Mouse (Mus musculus) B cell, adult 2 months (primary cell): Measurements from ENCODE around the gene Zfp672.
"Not testable (repeated sequence)": the region's sequence is repeated elsewhere in the genome, so short reads cannot be mapped to it uniquely, and the experiment has no call there.

Experiments
- DNase-seq, 2 experiments: peaks; one replicate each; pipeline ENCODE4 v3.0.0; 2022

Zfp672 gene

DNA sequence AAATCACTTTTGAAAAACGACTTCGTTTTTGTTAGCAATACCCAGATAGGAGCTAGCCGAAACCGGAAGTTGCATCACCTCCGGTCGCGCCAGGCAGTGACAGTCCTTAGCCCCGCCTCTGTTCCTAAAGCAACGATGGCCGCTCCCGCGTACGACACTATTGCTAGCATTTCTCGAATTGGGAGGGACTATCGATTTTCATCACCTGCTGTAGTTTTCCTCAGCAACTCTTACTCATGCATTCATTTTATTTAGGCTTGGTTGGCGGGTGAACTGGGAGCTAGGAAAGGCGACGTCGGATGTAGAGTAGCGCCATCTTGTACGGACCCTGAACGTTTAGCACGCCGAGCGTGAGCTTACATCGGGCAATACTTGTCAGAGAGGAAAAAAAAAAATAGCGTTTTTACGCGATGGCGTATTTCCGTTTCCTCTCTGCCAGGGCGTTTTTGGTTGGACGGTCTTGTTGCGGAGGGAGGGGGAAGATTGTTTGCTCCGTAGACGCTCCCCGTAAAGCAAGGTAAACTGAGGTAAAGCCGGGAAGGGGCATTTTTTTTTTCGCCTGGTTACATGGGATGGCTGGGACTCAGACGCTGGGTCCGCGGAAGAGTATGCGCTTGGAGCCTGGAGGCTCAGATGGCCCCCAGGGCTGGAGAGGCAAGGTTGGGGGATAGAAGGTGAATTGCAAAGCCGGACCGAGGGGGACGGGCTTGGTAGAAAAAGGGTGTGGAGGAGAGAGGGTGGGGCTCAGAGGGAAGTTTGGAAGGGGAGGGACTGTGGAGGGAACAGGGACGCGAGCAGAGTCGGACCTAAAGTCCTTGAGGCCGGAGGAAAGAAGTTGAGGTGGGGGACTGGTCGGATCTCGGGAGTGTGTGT lies at the start of gene Zfp672, which contains the start of gene Sh3bp5l:
Gene Zfp672 (minus strand): TSS at position 64 of the 873 bp plus-strand sequence.
Gene Sh3bp5l (plus strand): TSS at position 449 of the 873 bp plus-strand sequence.
- peak; percentile 90 to 92 for DNase-seq

DNA sequence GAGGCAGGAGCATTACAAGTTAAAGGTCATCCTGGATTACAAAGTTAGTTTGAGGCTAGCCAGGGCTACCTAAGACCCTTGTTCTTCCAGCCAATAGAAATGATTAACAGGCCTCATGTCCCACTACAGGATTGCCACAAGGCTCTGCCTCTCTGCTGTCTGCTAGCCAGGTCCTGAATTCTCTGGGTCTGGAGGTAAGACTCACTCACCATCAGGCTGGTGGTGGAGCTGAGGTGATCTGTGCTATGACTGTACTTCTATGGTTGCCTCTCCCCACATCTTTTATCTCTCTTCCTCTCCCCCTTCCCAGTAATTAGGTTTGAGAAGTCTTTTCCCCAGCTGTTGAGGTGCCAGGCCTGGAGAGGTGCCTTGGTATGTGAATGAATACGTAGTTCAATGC lies 49.4 kb upstream of the Zfp672 start:
- DNase-seq, result no peak

GRCm38 (mm10) chr11:58378763-58379278 lies 48.7 kb upstream of the Zfp672 start, which contains the start of gene Lypd8:
Lypd8 (plus strand) TSS chr11:58379043.
- no peak for DNase-seq

DNA sequence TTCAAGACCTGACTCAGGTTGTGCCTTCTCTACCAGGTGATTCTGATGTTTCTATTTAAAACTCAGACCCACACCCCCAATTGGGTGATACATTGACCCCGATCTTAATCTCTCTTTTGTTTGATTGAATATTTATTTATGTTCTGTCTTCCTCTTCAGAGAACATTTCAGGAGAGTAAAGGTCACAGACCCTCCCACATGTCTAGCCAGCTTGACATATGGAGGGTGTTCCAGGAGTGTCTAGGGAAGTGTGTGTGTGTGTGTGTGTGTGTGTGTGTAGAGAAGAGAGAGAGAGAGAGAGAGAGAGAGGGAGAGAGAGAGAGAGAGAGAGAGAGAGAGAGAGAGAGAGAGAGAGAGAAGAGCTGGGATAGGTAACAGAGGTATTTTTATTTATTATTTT lies 47.5 kb upstream of the Zfp672 start:
- no peak for DNase-seq

DNA sequence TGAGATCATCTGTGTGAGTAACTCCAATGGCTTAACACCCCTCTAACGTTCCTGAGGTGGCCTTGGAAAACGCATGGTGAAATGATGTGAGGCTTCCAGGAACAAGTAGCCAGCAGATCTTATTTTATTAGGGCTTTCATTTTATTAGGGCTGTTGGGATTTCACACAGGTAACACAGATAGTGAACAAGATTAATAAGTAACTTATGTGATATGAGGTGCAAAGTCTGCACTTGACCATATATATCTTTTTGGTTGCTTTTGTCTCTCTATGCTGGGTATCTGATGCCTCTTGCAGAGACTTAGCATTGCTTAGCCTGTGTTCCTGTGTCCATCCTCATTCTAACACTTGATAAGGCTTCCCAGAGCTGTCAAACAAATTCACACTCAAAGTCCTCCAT lies 47.1 kb upstream of the Zfp672 start:
- no peak for DNase-seq

- DNase-seq, result not testable (repeated sequence)
Measured at GRCm38 (mm10) chr11:58366191-58366590, 36.1 kb upstream of the Zfp672 start.

DNA sequence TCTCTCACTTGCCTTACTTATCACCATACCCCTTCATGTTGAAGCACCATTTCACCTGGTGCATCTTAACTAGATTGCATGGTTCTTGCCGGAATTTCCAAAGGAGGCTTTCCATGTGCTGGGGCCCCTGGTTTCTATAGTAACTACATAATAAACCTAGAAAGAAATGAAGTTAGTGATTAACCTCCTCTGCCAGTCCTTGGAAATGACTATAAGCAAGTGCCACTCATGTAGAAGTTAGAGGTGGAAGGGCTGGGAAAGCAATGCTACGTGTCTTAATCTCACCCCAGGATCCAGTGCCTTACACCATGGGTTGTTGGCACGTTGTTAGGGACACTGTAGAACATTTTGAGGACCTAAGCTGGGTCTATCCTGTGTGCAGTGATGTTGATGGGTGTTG lies 34.3 kb upstream of the Zfp672 start:
- no peak for DNase-seq

- DNase-seq, result not testable (repeated sequence)
Measured at GRCm38 (mm10) chr11:58362562-58362961, 32.4 kb upstream of the Zfp672 start.

- no peak for DNase-seq
Measured at GRCm38 (mm10) chr11:58357844-58358534, 27.9 kb upstream of the Zfp672 start.

GRCm38 (mm10) chr11:58357042-58357441 lies 26.9 kb upstream of the Zfp672 start:
- no peak for DNase-seq

- DNase-seq, result no peak
Measured at GRCm38 (mm10) chr11:58354927-58355326, 24.8 kb upstream of the Zfp672 start.

DNA sequence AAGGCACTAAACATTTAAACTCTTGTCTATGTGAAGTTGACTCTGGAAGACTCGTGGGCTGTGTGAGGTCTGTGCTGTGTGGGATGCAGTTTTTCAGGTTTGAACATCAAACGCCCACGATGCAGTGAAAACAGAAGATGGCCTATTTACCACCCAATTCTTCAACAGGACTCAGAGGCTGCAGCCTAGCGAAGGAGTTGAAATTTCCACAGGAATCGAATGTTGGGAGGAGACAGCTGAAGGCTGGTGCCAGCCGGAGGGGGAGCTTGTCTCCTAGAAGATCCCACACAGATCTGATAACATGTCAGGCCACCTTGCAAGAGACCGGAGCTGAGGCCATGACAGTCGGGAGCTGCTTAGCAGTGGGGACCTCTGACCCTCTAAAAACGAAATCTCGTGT lies 24.3 kb upstream of the Zfp672 start:
- no peak for DNase-seq

DNA sequence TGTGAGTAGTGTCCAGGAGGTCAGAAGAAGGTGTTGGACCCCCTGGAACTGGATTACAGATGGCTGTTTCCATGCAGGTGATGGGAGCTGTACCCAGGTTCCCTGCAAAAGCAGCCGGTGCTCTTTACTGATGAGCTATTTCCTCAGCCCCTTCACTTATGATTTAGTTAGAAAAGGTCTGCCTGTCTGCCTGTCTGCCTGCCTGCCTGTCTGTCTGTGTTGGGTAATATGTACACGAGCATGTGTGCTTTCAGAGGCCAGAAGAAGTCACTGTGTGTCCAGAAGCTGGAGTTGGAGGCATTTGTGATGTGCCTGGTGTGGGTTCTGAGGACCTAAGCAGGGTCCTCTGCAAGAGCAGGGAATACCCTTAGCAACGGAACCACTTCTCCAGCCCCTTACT lies 23.6 kb upstream of the Zfp672 start:
- no peak for DNase-seq

DNA sequence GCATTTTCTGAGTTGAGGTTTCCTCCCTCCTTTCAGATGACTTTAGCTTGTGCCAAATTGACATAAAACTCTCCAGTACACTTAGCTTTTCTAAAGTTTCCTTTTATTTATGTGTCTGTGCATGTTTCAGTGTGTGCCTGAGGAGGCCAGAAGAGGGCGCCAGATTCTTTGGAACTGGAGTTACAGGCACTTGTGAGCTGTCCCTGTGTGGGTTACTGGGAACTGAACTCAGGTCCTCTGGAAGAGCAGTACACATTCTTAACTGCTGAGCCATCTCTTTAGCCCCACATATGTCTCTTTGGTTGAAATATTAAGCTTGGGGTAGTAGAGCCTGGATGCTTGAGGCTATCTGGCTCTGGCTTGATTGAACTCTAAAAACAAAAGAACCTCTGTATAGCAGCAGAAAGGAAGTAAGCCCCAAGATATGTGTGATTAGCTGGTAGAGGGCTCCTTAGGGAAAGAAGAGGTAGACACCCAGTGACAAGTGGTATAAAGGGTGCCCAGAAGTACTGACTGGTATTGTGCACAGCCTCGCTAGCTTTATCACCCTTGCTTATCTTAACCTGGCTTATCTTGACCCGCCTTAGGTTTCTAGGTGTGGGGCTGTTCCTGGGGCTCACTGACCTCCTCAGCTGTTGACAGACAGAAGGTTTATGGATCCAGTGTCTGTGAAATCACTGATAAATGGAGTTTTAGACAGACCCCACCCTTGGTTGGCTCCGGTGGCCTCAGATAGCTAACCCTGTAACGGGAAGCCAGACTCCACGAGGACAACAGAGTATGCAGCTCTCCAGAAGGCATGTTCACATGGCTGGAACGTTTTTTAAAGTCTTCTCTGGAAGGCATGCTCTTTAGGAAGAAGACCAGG lies 22.8 kb upstream of the Zfp672 start:
- DNase-seq, result peak in 1 of 2 experiments; percentile 9

- no peak for DNase-seq
Measured at GRCm38 (mm10) chr11:58351179-58351578, 21.0 kb upstream of the Zfp672 start.

- DNase-seq, result peak; percentile 24 to 32
Measured at GRCm38 (mm10) chr11:58350628-58351027, 20.5 kb upstream of the Zfp672 start.

DNA sequence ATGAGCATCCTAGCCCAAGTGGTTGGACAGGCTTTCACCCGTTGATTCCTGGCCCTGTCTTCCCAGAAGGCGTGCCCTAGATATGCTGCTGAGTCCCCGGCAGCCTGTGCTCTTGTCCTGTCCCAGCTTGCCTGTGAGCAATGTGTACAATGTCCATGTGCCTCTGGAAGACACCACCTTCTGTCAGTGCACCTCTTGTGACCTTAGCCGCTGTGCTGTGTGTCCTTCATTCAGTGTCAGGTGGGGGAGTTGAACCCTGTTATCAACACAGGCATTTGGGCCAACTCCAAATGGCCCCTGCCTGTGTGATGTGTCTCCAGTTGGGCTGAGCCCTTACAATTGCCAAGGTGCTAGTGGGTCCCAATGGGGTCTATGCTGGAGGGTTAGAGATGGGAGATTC lies 16.6 kb upstream of the Zfp672 start:
- DNase-seq, result no peak

DNA sequence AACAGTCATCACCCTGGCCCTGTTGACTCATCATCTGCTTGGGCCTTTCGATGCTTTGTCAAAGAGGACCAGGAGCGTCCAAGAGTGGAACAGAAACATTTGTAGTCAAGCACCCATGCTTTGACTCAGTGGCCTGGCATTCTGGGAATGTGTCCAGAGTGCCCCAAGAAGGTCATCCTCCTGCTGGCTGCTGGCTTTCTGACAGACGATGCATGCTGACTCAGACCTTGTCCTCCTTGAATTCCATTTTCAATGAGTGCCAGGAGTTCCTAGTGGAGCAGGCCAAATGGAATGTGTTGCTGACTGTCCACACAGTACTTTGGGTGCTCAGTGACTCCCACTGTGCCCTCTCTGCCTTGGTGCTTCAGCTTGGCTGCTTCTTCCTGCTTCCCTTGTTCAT lies 4.6 kb upstream of the Zfp672 start:
- no peak for DNase-seq

DNA sequence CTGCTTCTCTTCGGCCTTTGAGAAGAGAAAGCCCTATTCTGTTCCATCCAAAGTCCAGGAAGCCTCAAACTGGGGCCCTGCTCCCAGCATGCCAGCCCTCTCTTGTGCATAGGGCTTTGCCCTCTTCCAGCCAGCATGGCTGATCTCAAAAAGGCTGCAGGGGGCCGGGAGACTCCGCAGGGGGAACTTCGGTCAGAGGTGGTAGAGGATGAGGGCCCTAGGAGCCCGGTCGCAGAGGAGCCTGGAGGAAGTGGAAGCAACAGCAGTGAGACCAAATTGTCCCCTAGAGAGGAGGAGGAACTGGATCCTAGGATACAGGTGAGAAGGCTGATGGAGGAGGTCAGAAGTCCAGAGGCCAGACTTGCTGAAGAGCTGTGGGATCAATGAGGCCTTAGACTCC lies 1.4 kb upstream of the Zfp672 start:
- no peak for DNase-seq

- no peak for DNase-seq
Measured at GRCm38 (mm10) chr11:58331149-58331495, 983 bp upstream of the Zfp672 start.

DNA sequence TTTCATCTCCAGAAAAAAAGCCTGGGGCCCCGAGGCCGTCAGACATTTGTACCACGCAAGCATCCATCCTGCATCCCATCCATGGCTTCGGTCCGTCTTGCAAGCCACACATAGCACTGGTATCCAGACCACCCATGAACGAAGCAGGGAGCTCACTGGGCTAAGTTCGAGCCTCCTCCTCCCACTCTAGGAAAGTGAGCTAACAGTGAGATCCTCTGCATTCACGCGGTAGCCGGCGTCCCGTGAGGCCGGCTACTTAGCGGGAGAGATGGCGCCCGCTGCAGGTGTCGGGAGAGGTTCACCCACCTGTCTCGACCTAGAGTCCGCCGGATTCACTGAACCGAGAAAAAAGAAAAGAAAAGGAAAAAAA lies 248 bp downstream of the Zfp672 start:
- no peak for DNase-seq

DNA sequence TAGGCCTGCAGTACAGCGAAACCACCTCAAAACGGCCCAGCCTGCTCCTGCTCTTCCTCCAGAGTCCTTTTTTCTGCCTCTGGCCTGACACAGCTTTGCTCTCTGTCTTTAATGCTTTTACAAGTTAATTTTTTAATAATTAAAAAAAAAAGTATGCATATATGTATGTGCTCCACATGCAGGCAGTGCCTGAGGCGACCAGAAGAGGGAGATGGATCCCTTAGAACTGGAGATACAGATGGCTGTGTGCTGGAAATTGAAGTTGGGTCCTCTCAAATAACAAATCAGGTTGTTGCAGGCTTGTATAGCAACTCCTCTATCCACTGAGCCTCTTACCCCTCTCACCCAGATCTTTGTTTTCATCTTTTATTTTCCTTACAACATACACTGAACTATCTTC lies 3.4 kb downstream of the Zfp672 start:
- DNase-seq, result peak; percentile 52 to 57
